Mouse (Mus musculus) left cerebral cortex, adult 9 months (tissue): ENCODE data around the gene Ifnl3.
"Not testable (repeated sequence)": the region's sequence is repeated elsewhere in the genome, so short reads cannot be mapped to it uniquely, and the experiment has no call there.

Source experiments
- DNase-seq, 2 experiments: peaks; one replicate each; pipeline ENCODE4 v3.0.0; 2022; ENCODE audit warnings: low spot score in 2 of 2

The Ifnl3 gene

GRCm38 (mm10) chr7:28522536-28522935, at the start of gene Ifnl3:
TSS of gene Ifnl3 (plus strand) at chr7:28522836.
- DNase-seq = not testable (repeated sequence)

GRCm38 (mm10) chr7:28476191-28476590, 46.4 kb upstream of the Ifnl3 start:
- no peak for DNase-seq

- no peak for DNase-seq
These were observed 45.3 kb upstream of the Ifnl3 start for GRCm38 (mm10) chr7:28477363-28477762.

GRCm38 (mm10) chr7:28478854-28479253, 43.8 kb upstream of the Ifnl3 start:
- no peak for DNase-seq

- peak in 1 of 2 experiments; percentile 67 for DNase-seq
These were observed 39.8 kb upstream of the Ifnl3 start for GRCm38 (mm10) chr7:28482854-28483253.

DNA sequence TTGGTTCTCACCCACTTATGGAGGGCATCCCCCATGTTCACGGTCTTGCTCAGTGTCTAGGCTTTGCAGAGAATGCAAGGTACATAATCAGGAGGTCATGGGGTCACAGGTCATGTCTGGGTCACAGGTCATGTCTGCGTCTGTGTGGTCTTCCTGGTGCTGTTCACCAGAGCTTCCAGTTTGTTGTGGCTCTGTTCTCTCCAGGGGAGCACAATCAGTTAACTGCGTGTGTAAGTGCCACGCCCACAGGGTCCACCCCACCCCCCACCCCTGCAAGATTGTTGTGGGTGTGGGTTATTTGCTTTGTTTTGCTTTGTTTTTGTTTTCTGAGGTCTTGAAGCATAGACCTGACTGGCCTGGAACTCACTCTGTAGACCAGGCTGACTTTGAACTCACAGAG, 38.4 kb upstream of the Ifnl3 start:
- no peak for DNase-seq

DNA sequence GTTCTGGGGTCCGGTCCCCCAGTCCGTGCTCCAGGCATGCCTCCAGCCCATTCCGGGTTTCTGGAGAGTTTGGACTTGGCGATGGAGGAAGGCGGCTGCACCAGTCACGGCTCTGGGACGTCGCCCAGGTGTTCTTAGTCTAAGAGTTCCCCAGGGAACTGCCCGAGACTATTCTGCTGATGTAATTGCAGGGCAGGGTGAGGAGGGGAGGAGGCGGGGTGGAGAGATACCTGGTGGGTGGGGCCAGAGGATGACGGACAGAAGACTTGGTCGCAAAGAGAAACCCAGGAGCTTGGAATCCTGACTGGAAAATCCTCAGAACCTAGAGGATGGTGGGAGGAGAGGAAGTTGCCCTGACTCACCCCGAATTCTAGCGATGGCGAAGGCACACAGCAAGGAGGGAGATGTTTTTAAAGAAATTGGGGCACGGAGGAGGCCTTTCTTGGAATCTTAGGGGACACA, 34.6 kb upstream of the Ifnl3 start:
- DNase-seq = peak in 1 of 2 experiments; percentile 51

DNA sequence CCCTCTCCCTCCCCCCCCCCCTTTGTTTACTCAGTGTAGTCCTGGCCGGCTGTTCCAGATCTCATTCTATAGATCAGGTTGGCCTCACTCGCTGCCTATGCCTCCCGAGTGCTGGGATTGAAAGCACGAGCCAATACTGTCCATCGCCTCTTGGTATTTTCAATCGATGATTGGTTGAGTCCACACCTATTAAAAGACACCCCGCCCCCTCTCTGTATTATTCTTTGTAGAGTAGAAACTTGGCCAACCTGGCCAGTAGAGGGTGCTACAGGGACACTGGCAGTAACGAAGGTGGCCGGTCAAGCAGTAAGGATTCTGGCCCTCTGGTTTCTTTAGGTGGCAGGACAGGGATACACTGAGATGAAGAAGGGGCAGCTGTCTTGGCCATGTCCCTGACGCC, 32.2 kb upstream of the Ifnl3 start:
- DNase-seq = peak in 1 of 2 experiments; percentile 47

DNA sequence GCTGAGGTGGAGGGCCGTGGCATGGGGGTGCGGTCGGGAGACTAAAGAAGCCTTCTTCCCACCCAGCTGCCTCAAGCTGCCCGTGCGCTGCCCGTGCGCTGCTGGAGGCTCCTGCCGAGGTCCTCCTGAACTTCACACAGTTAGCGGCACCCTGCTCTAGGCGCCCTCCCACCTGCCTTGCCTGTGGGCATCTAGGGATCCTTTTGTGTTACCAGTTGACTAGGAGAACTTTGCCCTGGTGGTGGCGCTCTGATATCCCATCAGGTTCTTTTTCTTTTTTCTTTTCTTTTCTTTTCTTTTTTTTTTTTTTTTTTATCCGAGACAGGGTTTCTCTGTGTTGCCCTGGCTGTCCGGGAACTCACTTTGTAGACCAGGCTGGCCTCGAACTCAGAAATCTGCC, 31.7 kb upstream of the Ifnl3 start:
- no peak for DNase-seq

GRCm38 (mm10) chr7:28492310-28492709, 30.3 kb upstream of the Ifnl3 start:
- no peak for DNase-seq

- DNase-seq = no peak
These were observed 27.2 kb upstream of the Ifnl3 start for GRCm38 (mm10) chr7:28495426-28495825.

DNA sequence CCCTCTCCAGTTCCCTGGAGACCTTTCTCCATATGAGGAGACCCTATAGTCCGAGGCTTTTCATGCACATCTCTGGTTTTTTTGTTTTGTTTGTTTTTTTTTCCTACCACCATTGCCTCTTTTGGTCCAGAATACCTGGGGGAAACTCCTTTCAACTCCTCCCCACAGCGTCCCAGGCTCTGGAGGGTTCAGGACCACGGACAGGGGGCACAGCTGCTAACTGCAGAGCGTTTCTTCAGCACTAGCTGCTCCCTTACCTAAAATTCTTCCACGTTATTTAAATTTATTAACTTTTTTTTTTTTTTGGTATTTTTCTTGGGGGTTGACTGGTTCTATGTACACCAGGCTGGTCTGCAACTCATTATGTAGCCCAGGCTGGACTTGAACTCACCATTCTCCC, 17.1 kb upstream of the Ifnl3 start:
- no peak for DNase-seq

- not testable (repeated sequence) for DNase-seq
These were observed 13.5 kb upstream of the Ifnl3 start for GRCm38 (mm10) chr7:28509121-28509520.

DNA sequence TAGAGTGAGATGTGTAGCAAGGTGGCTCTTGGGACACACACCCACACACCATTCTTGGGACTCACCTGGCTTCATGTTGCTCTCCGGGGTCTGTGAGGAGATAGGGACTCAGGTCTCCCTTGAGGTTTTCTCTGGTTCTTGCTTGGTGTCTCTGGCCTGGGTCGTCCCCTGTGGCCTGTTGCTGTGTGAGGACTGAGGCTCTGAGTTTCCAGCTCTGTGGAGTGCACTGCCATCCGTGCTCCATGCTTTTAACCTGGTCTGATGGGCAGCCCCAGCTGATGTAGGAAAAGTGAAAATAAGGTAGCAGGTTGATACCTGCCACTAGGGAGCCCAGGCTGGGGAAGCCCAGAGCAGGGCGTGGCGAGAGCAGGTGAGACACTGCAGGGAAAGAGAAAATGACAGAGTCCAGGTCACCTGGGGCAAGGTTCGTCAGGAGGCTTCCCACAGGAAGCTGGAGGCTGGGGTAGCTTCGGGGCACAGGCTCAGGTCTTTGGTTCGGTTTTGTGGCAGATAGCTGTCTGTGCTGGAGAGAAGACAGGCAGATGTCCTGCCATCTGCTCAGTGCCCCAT, 12.1 kb upstream of the Ifnl3 start, which contains the start of gene Ifnl2:
Gene Ifnl2, minus strand, starts transcription at position 51 of the 570 bp plus-strand sequence.
- not testable (repeated sequence) for DNase-seq

DNA sequence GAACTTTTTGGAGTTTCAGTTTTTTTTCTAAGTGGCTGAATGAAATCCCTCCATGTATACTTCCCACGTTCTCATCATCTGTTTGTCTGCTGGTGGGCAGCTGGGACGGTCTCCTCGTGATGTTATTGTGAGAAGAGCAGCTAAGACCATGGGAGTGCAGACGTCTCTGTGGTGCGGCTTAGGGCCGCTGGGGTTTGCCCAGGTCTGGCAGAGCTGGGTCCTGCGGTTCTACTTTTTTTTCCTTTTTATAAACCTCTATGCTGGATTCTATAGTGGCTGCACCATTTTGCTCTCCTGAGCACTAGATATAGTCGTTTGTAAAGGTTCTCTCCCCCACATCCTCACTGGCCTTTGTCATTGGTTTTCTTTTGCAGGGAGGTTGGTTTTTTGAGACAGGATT, 11.2 kb upstream of the Ifnl3 start:
- no peak for DNase-seq

DNA sequence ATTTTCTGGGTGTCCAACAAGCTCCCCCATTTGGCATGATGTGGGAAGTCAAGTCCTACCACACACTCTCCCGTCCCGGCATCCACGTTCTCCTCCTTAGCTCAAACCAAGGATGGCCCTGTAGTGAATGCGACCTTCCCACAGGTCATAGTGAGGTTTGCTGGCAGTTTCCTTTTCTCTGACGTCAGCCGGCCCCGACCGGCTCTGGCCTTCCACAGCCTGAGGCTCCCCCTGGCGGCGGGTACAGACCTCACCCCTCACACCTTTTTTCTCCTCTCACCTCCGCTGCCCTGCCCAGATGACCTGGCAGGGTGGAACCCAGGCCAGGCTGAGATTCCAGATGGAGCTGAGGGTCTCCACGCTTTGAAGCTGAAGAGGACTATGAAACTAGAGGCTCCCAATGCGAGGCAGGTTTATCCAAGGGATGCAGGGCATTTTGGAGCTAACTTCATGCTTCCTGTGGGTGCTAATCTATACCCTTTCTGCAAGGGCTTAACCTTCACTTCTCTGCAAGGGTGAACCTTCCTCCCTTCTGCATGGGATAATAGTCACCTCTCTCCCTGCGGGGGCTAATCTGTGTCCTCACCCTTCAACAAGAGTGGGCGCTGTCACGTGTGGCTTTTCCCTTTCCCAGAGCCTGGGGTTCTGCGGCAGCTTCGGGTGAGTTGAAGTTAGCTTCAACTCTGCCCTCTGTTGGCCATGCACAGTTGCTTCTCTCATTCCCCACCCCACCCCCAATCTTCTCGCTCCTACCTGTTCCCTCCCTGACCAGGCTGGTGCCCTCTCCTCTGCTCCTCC, 5.5 kb downstream of the Ifnl3 start:
- peak in 1 of 2 experiments; percentile 61 for DNase-seq

DNA sequence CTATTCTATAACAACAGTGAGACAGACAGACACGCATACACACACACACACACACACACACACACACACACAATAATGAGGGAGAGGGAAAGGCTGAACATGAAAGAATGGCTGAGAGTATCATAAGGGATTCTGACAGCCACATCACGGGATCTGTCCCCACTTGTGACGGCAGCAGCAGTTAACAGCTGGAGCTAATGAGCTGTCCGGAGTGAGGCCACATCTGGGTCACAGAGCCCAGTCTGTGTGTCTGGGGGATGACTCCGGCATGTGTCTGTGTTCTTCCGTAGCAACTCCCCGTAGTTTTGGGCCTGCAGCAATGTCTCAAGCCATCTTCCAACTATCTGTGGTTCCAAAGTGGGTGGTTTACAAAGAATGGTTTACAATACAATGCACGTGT, 9.4 kb downstream of the Ifnl3 start:
- no peak for DNase-seq

GRCm38 (mm10) chr7:28538886-28539285, 16.2 kb downstream of the Ifnl3 start:
- not testable (repeated sequence) for DNase-seq

GRCm38 (mm10) chr7:28540526-28540925, 17.9 kb downstream of the Ifnl3 start, which contains the start of gene Sycn:
TSS of gene Sycn (plus strand) at chr7:28540885.
- no peak for DNase-seq

DNA sequence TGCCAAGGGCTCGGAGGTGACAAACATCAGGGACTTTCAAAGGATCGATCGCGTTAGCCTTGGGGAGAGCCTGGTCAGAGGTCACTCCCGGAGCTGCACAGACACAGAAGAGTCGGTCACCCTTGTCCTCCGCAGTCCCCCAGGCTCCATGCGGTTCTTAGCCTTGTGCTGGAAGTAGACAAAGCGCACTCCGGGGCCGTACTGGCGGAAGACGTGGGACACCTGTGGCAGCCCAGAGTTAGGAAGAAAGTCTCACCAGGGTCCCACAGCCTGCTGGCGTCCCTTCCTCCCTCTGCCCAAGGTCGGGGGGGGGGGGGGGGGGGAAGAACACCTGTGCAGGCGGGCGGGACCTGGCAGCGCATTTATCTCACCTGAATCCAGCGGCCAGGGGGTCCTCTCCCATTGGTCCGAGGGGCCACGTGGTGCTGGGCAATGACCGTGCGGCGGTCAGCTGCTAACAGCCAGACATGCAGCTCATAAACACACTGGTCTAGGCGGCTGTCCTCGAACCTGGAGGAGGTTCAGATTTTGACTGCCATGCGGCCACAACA, 21.5 kb downstream of the Ifnl3 start:
- DNase-seq = no peak

DNA sequence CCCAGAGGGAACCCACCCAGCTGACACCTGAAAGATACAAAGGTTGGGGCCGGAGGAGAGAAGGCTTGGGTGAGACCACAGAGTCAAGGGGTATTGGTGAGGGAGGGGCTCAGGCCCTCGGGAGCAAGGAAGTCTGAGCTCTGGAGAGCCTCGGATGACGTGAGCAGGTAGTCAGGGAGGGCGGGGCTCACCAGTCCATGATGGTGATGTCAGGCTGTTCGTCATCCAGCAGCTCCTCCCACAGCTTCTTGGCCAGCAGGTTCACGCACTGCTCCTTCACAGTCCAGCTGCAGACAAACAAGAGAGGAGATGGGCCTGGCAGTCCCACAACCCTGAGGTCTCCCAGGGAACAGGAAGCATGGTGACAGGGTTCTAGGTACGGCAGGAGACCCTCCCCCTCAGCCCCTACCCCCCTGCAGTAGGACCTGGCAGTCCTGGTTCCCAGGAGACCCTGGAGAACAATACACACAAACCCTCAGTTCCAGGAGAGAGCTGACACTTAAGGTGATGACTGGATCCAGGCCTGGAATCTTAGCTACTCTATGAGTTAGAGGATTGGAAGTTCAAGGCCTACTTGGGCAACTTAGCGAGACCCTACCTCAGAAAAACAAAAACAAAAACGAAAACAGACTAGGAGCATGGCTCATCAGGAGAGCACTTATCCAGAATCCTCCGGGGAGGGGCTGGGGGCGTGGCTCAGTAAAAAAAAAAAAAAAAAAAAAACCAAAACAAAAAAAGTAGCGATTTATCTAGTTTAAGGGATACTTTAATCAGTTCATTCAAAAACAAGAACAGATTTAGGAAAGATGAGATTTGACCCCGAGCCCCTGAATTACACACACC, 22.6 kb downstream of the Ifnl3 start:
- DNase-seq = no peak

DNA sequence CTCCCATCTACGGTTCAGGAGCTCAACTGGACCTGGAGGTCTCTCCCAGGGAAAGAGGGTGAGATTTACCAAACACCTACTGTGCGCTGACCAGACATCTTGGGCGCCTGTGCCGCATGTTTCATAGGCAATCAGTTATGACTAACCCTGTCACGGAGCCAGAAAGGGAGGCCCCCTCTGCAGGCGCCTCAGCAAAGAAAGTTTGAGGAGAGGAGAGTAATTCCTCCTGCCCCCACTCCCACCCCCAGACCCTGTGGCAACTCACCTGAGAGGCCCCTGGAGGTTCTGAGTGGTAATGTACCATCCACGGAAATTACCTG, 23.2 kb downstream of the Ifnl3 start:
- no peak for DNase-seq
